Mouse (Mus musculus) embryonic fibroblast, embryonic 13.5 days (primary cell): Measurements from ENCODE around the gene Psrc1. TPM values are rescaled to one million over a fixed set of nuclear protein-coding genes. Genes with fewer than 3 reads are reported as not detected.

Source experiments
- H3K27ac ChIP-seq: 2 replicates; pipeline ENCODE4 v1.5.1; 2012; ENCODE audit warnings: low read length, control low read depth, inconsistent platforms; ENCODE audit not compliant: insufficient read depth
- H3K4me1 ChIP-seq: 2 replicates; pipeline ENCODE4 v1.6.1; 2011; ENCODE audit warnings: low read length; ENCODE audit not compliant: control insufficient read depth, insufficient read depth
- H3K4me3 ChIP-seq: 2 replicates; pipeline ENCODE4 v1.5.1; 2011; ENCODE audit warnings: mild to moderate bottlenecking, control low read depth, low read length; ENCODE audit not compliant: insufficient read depth
- CTCF ChIP-seq: IDR thresholded peaks from 2 replicates; pipeline ENCODE4 v1.5.1; 2011; ENCODE audit warnings: mild to moderate bottlenecking, control low read depth, low read length, moderate library complexity, borderline replicate concordance; ENCODE audit not compliant: insufficient read depth
- POLR2A ChIP-seq: IDR thresholded peaks from 2 replicates; pipeline ENCODE4 v1.6.1; 2011; ENCODE audit warnings: low read depth, mild to moderate bottlenecking, control low read depth, low read length, moderate library complexity
- polyA plus RNA-seq: library from polyadenylated mRNA; stranded (reverse); fragments of >200 nt; gene quantifications from 2 replicates; pipeline ENCODE4 v1.2.4, GENCODE M21; 2011; ENCODE audit warnings: low read depth; ENCODE audit not compliant: missing spikeins, insufficient read length

Gene Psrc1
- polyA plus RNA-seq, 1 experiment: 149 TPM

- Histone ChIP-seq H3K27ac (no peak overlapping the region), H3K4me1 (no peaks in the 10 kb centered on the region), H3K4me3 (no peak overlapping the region)
- TF ChIP-seq CTCF (no peak), POLR2A (no peak)
Measured at GRCm38 (mm10) chr3:108406306-108406885, 22.8 kb downstream of the Psrc1 start.

GRCm38 (mm10) chr3:108408517-108409008 is 24.9 kb downstream of the Psrc1 start:
- no peak overlapping the region for H3K4me3 ChIP-seq
- TF ChIP-seq POLR2A (no peak), CTCF (no peak)
- no peaks in the 10 kb centered on the region for H3K4me1 ChIP-seq
- no peak overlapping the region for H3K27ac ChIP-seq

DNA sequence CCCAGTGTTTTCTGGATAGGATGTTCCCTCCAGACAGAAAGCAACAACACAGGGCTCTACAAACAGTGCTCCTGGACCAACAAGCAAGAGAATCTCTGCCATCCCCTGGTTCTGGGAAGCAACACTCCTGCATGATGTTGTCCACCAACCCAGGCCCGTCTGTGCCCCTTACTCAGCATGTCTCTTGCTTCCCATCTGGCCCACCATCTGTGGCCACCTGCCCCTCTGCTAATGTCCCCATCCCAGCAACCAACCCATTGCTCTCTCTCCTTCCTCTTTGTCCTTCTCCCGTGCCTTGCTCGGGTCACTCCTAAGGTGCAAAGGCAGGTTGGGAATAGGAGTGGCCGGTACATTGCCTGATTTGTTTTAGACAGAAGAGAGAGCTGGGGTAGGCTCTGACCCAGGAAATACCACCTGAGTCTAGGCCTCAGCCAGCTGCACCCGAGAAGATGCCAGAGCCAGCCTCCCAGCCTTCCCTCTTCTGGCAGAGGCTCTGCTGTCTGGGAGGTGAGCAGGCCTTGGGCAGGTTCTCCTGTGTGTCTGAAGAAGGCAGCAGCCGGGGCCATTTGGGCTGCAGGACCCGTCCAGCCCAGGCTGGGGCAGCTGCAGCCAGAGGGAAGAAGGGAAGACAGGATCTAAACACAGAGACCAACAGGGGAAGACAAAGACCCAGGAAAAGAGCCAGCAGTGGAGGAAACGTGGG is 26.2 kb downstream of the Psrc1 start:
- no peak overlapping the region for H3K4me3 ChIP-seq
- H3K27ac ChIP-seq: no peak overlapping the region

GRCm38 (mm10) chr3:108410359-108410714 is 26.7 kb downstream of the Psrc1 start:
- no peak overlapping the region for H3K27ac ChIP-seq
- TF ChIP-seq CTCF (no peak), POLR2A (no peak)
- H3K4me3 ChIP-seq: no peak overlapping the region
- no peaks in the 10 kb centered on the region for H3K4me1 ChIP-seq

More for the DNA sequence above, 26.2 kb downstream of the Psrc1 start:
- TF ChIP-seq POLR2A (no peak), CTCF (no peak)
- H3K4me1 ChIP-seq: no peaks in the 10 kb centered on the region

- no peak overlapping the region for H3K27ac ChIP-seq
- no peaks in the 10 kb centered on the region for H3K4me1 ChIP-seq
- TF ChIP-seq CTCF: no peak
- TF ChIP-seq POLR2A: no peak
- H3K4me3 ChIP-seq: no peak overlapping the region
Measured at GRCm38 (mm10) chr3:108411026-108411753, 27.6 kb downstream of the Psrc1 start.

GRCm38 (mm10) chr3:108411754-108412121 is 28.1 kb downstream of the Psrc1 start:
- no peak overlapping the region for H3K27ac ChIP-seq
- no peaks in the 10 kb centered on the region for H3K4me1 ChIP-seq
- no peak overlapping the region for H3K4me3 ChIP-seq
- TF ChIP-seq POLR2A (no peak), CTCF (no peak)

- TF ChIP-seq CTCF (no peak), POLR2A (no peak)
- Histone ChIP-seq H3K4me3 (no peak overlapping the region), H3K4me1 (no peaks in the 10 kb centered on the region), H3K27ac (no peak overlapping the region)
Measured at GRCm38 (mm10) chr3:108413634-108414360, 30.2 kb downstream of the Psrc1 start.

- H3K27ac ChIP-seq: no peak within 1 kb of the TSS
- TF ChIP-seq POLR2A (no peak), CTCF (no peak)
- peak within 1 kb of the TSS; percentile 52 for H3K4me3 ChIP-seq
- no peaks in the 10 kb centered on the region for H3K4me1 ChIP-seq
Measured at GRCm38 (mm10) chr3:108414857-108415830, 31.5 kb downstream of the Psrc1 start, which contains the start of gene Celsr2. TSS of gene Celsr2 (minus strand) at chr3:108415552.
